Mouse (Mus musculus) stomach, embryonic 14.5 days (tissue): ENCODE measurements around the gene Atp2b2. TPM values are rescaled to one million over a fixed set of nuclear protein-coding genes. Genes with fewer than 3 reads are reported as not detected.

Experiments
- ATAC-seq: fragments of 200-750 bp; cut with Nextera tagmentation; 2 replicates; pipeline ENCODE4 v1.8.0; 2017; ENCODE audit warnings: low read depth, moderate TSS enrichment; ENCODE audit not compliant: insufficient number of reproducible peaks, insufficient read depth, low FRiP score
- H3K27ac ChIP-seq: fragments of 300-500 bp; sonication (generic); 2 replicates; pipeline ENCODE4 v1.5.1; 2014; ENCODE audit warnings: mild to moderate bottlenecking, low read length, moderate library complexity, mixed read lengths
- H3K27me3 ChIP-seq: fragments of 300-500 bp; sonication (generic); 2 replicates; pipeline ENCODE4 v1.6.1; 2014; ENCODE audit warnings: low read length, control low read depth, mixed read lengths; ENCODE audit not compliant: control insufficient read depth, insufficient read depth
- H3K36me3 ChIP-seq: fragments of 300-500 bp; sonication (generic); 2 replicates; pipeline ENCODE4 v1.6.1; 2014; ENCODE audit warnings: mild to moderate bottlenecking, control low read depth, low read length, moderate library complexity, mixed read lengths; ENCODE audit not compliant: control insufficient read depth, insufficient read depth
- H3K4me1 ChIP-seq: fragments of 300-500 bp; sonication (generic); 2 replicates; pipeline ENCODE4 v1.6.1; 2014; ENCODE audit warnings: low read length, control low read depth, mixed read lengths; ENCODE audit not compliant: control insufficient read depth, insufficient read depth
- H3K4me2 ChIP-seq: fragments of 300-500 bp; sonication (generic); replicated peaks from 2 replicates; pipeline ENCODE4 v1.6.1; 2014; ENCODE audit warnings: low read depth, low read length, control low read depth
- H3K4me3 ChIP-seq: fragments of 300-500 bp; sonication (generic); 2 replicates; pipeline ENCODE4 v1.5.1; 2014; ENCODE audit warnings: low read depth, low read length, control low read depth
- H3K9ac ChIP-seq: fragments of 300-500 bp; sonication (generic); replicated peaks from 2 replicates; pipeline ENCODE4 v1.6.1; 2014; ENCODE audit warnings: low read depth, mild to moderate bottlenecking, control low read depth, low read length, moderate library complexity, mixed read lengths
- H3K9me3 ChIP-seq: fragments of 300-500 bp; sonication (generic); 2 replicates; pipeline ENCODE4 v1.6.1; 2016; ENCODE audit warnings: low read depth, low read length, control low read depth; ENCODE audit not compliant: control insufficient read depth
- WGBS: fragments of 180-500 bp; shearing (Covaris S2); extraction: QIAGEN DNeasy Blood & Tissue Kit; methylation state at CpG from one replicate; pipeline ENCODE4 v1.1.7; 2014; 5-methylcytosine and 5-hydroxymethylcytosine counted together
- polyA plus RNA-seq: library from polyadenylated mRNA; unstranded; fragments of >200 nt; fragmentation: Nextera tagmentation; extraction: Ambion mirVana; gene quantifications from 2 replicates; pipeline ENCODE4 v1.2.1, GENCODE M21; 2014

Atp2b2 gene
- polyA plus RNA-seq, 1 experiment from 2014 or later = 2.4 TPM

DNA sequence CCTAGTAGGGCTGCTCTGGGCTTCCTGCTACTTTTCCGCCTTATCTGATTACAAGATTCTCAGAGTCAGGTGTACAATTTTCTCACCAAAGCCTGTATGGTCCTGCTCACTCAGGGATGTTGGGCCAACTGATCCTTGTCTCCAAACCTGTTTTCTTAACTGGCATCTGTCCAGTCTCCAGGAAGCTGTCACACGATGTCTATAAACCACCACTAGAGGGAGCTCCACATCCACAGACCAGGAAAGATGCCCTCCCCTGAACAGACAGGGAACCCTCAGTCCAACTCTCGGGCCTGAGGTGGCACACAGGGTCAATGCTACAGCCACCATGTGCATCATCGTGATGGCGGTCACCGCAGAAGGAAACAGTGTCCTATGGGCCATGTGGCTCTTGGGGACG, 280.8 kb downstream of the Atp2b2 start:
- ATAC-seq = no peak
- Histone ChIP-seq H3K9ac (no peak overlapping the region), H3K9me3 (no peaks in the 10 kb centered on the region), H3K4me3 (no peak overlapping the region), H3K4me2 (no peak overlapping the region), H3K27me3 (no peaks in the 10 kb centered on the region), H3K36me3 (no peaks in the 10 kb centered on the region), H3K27ac (no peak overlapping the region), H3K4me1 (no peaks in the 10 kb centered on the region)
- 25% methylated on average over 7 of the region's 7 CpGs for WGBS

DNA sequence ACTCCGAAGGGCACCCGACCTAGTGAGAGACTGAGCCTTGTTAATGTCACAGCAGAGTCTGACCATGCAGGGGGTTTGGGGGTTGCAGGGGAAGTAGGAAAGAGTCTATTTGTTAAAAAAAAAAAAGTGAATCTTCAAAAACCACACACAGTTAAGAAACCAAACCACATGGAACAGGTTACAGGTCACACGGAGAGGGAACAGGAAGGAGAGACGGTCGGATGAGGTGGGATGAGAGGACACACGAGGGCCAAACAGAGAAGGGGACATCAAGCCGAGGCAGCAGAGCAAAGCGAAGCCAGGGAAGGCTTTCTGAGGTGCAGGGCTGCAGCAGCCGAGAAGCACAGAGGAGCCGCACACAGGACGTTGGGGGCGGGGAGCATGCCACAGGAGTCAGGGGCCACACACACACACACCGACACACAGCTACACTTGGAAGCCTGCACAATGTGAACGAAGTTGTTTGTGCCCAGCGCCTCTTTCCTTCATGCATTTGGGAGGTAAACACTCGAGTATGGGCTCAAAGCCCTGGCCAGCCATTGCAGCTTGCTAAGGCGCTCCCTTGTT, 293.2 kb downstream of the Atp2b2 start:
- 58% methylated on average over 17 of the region's 17 CpGs for WGBS
- Histone ChIP-seq H3K4me1 (no peaks in the 10 kb centered on the region), H3K36me3 (no peaks in the 10 kb centered on the region), H3K9me3 (no peaks in the 10 kb centered on the region), H3K27me3 (no peaks in the 10 kb centered on the region), H3K9ac (no peak overlapping the region), H3K4me2 (no peak overlapping the region), H3K27ac (no peak overlapping the region), H3K4me3 (no peak overlapping the region)
- no peak for ATAC-seq

GRCm38 (mm10) chr6:113748351-113748750, 294.1 kb downstream of the Atp2b2 start:
- 26% methylated on average over 26 of the region's 26 CpGs for WGBS
- no peaks in the 10 kb centered on the region for H3K36me3 ChIP-seq
- no peak for ATAC-seq
- no peaks in the 10 kb centered on the region for H3K4me1 ChIP-seq
- no peaks in the 10 kb centered on the region for H3K9me3 ChIP-seq
- no peaks in the 10 kb centered on the region for H3K27me3 ChIP-seq
- peak overlapping the region; percentile 22; the same call in 1 of the 2 replicates for H3K4me2 ChIP-seq
- H3K27ac ChIP-seq = no peak overlapping the region
- no peak overlapping the region for H3K9ac ChIP-seq
- no peak overlapping the region for H3K4me3 ChIP-seq

DNA sequence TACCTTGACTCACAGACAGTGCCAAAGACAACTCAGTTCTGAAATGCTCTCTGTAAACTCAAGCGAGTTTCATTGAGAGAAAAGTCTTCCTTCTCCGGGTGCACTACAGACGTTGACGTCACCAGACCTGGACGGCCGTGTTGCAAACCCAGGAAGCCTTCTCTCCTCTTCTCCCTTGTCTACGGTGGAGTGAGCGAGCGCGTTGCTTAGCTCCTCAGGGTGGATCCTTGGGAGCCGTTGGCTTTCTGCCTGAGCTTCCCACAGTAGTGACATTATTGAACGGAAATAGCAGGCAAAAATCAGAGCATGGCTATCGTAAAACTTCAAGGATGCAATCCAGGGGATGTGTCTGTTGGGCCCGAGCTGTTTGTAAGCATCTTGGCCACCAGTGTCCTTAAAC, 295.1 kb downstream of the Atp2b2 start:
- Histone ChIP-seq H3K9ac (no peak overlapping the region), H3K4me3 (no peak overlapping the region), H3K4me2 (no peak overlapping the region), H3K27ac (no peak overlapping the region), H3K27me3 (no peaks in the 10 kb centered on the region), H3K9me3 (no peaks in the 10 kb centered on the region), H3K4me1 (no peaks in the 10 kb centered on the region), H3K36me3 (no peaks in the 10 kb centered on the region)
- 83% methylated on average over 14 of the region's 14 CpGs for WGBS
- ATAC-seq = no peak

DNA sequence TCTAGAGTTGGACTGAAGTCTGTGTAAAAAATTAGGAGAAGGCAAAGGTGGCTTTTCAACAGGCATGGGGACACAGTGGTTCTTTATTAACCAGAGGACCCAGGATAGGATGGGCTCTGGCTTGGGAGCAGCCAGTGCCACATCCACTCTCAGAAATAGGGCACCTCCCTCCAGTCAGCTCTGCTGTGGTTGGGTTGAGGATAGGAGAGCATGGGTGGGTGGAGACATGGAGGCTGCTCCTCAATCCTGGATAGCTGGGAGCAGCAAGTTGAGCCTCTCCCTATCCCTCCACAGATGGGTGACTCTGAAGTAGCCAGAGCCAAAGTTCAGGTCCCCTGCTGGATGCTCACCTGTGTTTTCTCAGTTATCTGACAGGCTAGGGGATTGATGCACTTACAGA, 297.3 kb downstream of the Atp2b2 start:
- no peaks in the 10 kb centered on the region for H3K4me1 ChIP-seq
- no peaks in the 10 kb centered on the region for H3K9me3 ChIP-seq
- H3K27ac ChIP-seq = no peak overlapping the region
- ATAC-seq = no peak
- no peaks in the 10 kb centered on the region for H3K36me3 ChIP-seq
- no peak overlapping the region for H3K9ac ChIP-seq
- no peaks in the 10 kb centered on the region for H3K27me3 ChIP-seq
- no peak overlapping the region for H3K4me2 ChIP-seq
- H3K4me3 ChIP-seq = no peak overlapping the region

- H3K9ac ChIP-seq = no peak overlapping the region
- 60% methylated on average over 1 of the region's 1 CpGs for WGBS
- H3K27me3 ChIP-seq = no peaks in the 10 kb centered on the region
- no peak overlapping the region for H3K4me3 ChIP-seq
- H3K4me1 ChIP-seq = peaks cover 8% of the 10 kb centered on the region
- H3K4me2 ChIP-seq = no peak overlapping the region
- ATAC-seq = no peak
- H3K36me3 ChIP-seq = no peaks in the 10 kb centered on the region
- H3K9me3 ChIP-seq = no peaks in the 10 kb centered on the region
- no peak overlapping the region for H3K27ac ChIP-seq
Observed at GRCm38 (mm10) chr6:113743111-113743510, 299.3 kb downstream of the Atp2b2 start.

DNA sequence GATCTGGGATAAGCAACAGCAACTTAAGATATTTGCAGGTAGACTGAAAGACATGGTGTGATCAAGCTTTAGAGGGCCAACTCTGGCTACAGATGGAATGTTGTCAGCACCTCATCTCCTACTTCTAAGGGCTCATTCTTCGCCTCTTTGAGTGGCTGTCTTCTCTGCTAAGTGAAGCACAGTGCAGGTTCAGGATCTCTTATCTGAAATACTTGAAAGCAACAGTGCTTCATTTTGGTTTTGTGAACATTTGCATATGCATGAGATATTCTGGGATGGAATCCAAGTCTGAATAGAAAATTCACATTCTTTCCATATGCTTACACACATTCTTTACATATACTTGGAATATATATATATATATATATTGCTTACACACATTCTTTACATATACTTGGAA, 300.1 kb downstream of the Atp2b2 start:
- peaks cover 8% of the 10 kb centered on the region for H3K4me1 ChIP-seq
- H3K9me3 ChIP-seq = no peaks in the 10 kb centered on the region
- H3K27me3 ChIP-seq = no peaks in the 10 kb centered on the region
- H3K4me2 ChIP-seq = no peak overlapping the region
- H3K4me3 ChIP-seq = no peak overlapping the region
- WGBS = 71% methylated on average over 1 of the region's 1 CpGs
- no peak for ATAC-seq
- H3K27ac ChIP-seq = no peak overlapping the region
- no peak overlapping the region for H3K9ac ChIP-seq
- no peaks in the 10 kb centered on the region for H3K36me3 ChIP-seq

- no peak for ATAC-seq
- 65% methylated on average over 2 of the region's 2 CpGs for WGBS
- H3K9ac ChIP-seq = no peak overlapping the region
Observed at GRCm38 (mm10) chr6:113741425-113741824, 301.0 kb downstream of the Atp2b2 start.

More at GRCm38 (mm10) chr6:113741425-113741824, 301.0 kb downstream of the Atp2b2 start:
- no peaks in the 10 kb centered on the region for H3K9me3 ChIP-seq
- H3K27me3 ChIP-seq = no peaks in the 10 kb centered on the region
- H3K36me3 ChIP-seq = peaks cover 3% of the 10 kb centered on the region
- peaks cover 8% of the 10 kb centered on the region for H3K4me1 ChIP-seq
- no peak overlapping the region for H3K27ac ChIP-seq
- no peak overlapping the region for H3K4me3 ChIP-seq
- no peak overlapping the region for H3K4me2 ChIP-seq
